Mouse (Mus musculus) midbrain, postnatal 0 days (tissue): ENCODE data around the gene Mroh2a. TPM values are rescaled to one million over a fixed set of nuclear protein-coding genes. Genes with fewer than 3 reads are reported as not detected.

ENCODE experiments used
- ATAC-seq: fragments of 200-750 bp; cut with Nextera tagmentation; 2 replicates; pipeline ENCODE4 v1.8.0; 2017; ENCODE audit warnings: moderate number of reproducible peaks, mild to moderate bottlenecking, moderate TSS enrichment, moderate library complexity; ENCODE audit not compliant: low FRiP score
- DNase-seq: peaks from one replicate; pipeline ENCODE4 v3.0.0-alpha.2; 2015; ENCODE audit warnings: low spot score
- H3K27ac ChIP-seq: fragments of 300-500 bp; sonication (generic); 2 replicates; pipeline ENCODE4 v1.5.1; 2014; ENCODE audit warnings: low read depth, mild to moderate bottlenecking, low read length, mixed read lengths
- H3K27me3 ChIP-seq: fragments of 300-500 bp; sonication (generic); 2 replicates; pipeline ENCODE4 v1.6.1; 2014; ENCODE audit warnings: low read length, control low read depth, mixed read lengths; ENCODE audit not compliant: insufficient read depth
- H3K36me3 ChIP-seq: fragments of 300-500 bp; sonication (generic); 2 replicates; pipeline ENCODE4 v1.6.1; 2014; ENCODE audit warnings: low read length, control low read depth, mixed read lengths; ENCODE audit not compliant: insufficient read depth
- H3K4me1 ChIP-seq: fragments of 300-500 bp; sonication (generic); 2 replicates; pipeline ENCODE4 v1.6.1; 2014; ENCODE audit warnings: mild to moderate bottlenecking, control low read depth, antibody characterized with exemption, low read length, mixed read lengths; ENCODE audit not compliant: insufficient read depth
- H3K4me2 ChIP-seq: fragments of 300-500 bp; sonication (generic); 2 replicates; pipeline ENCODE4 v1.6.1; 2014; ENCODE audit warnings: low read depth, mild to moderate bottlenecking, low read length, mixed read lengths; ENCODE audit not compliant: poor library complexity, severe bottlenecking
- H3K4me3 ChIP-seq: fragments of 300-500 bp; sonication (generic); 2 replicates; pipeline ENCODE4 v1.5.1; 2014; ENCODE audit warnings: low read depth, mild to moderate bottlenecking, low read length, moderate library complexity
- H3K9ac ChIP-seq: fragments of 300-500 bp; sonication (generic); replicated peaks from 2 replicates; pipeline ENCODE4 v1.6.1; 2014; ENCODE audit warnings: mild to moderate bottlenecking, low read length, moderate library complexity, mixed read lengths; ENCODE audit not compliant: poor library complexity, severe bottlenecking
- H3K9me3 ChIP-seq: fragments of 300-500 bp; sonication (generic); 2 replicates; pipeline ENCODE4 v1.6.1; 2016; ENCODE audit warnings: low read length, control low read depth
- CTCF ChIP-seq: IDR thresholded peaks from 2 replicates; pipeline ENCODE4 v1.5.1; 2016; ENCODE audit warnings: antibody characterized with exemption, mild to moderate bottlenecking
- WGBS: fragments of 180-500 bp; shearing (Covaris S2); extraction: QIAGEN DNeasy Blood & Tissue Kit; methylation state at CpG from one replicate; pipeline ENCODE4 v1.1.7; 2014; 5-methylcytosine and 5-hydroxymethylcytosine counted together
- polyA plus RNA-seq: library from polyadenylated mRNA; unstranded; fragments of >200 nt; fragmentation: Nextera tagmentation; extraction: Ambion mirVana; gene quantifications from 2 replicates; pipeline ENCODE4 v1.2.1, GENCODE M21; 2015
- total RNA-seq: library from RNA; depleted of rRNA; stranded (reverse); fragments of >200 nt; gene quantifications from 2 replicates; pipeline ENCODE4 v1.2.3, GENCODE M21; 2014

The Mroh2a gene
- total and polyA plus RNA-seq, 2 experiments from 2014 or later, result 0.56 TPM; not detected in 1

- Histone ChIP-seq H3K4me1 (no peaks in the 10 kb centered on the region), H3K27me3 (no peaks in the 10 kb centered on the region), H3K27ac (no peak overlapping the region), H3K4me2 (no peak overlapping the region), H3K36me3 (no peaks in the 10 kb centered on the region), H3K9me3 (peaks cover 51% of the 10 kb centered on the region), H3K4me3 (no peak overlapping the region), H3K9ac (no peak overlapping the region)
- no peak for TF ChIP-seq CTCF
- 59% methylated on average over 3 of the region's 3 CpGs for WGBS
- ATAC-seq (no peak), DNase-seq (no peak)
These were observed 55.5 kb downstream of the Mroh2a start for GRCm38 (mm10) chr1:88282301-88282700.

GRCm38 (mm10) chr1:88283376-88284227 is 56.8 kb downstream of the Mroh2a start:
- ATAC-seq (no peak), DNase-seq (no peak)
- H3K9ac ChIP-seq, result no peak overlapping the region
- WGBS, result 81% methylated on average over 15 of the region's 15 CpGs
- H3K36me3 ChIP-seq, result no peaks in the 10 kb centered on the region
- no peak for TF ChIP-seq CTCF
- no peak overlapping the region for H3K27ac ChIP-seq
- no peaks in the 10 kb centered on the region for H3K4me1 ChIP-seq
- no peak overlapping the region for H3K4me3 ChIP-seq
- no peak overlapping the region for H3K4me2 ChIP-seq
- H3K27me3 ChIP-seq, result no peaks in the 10 kb centered on the region
- H3K9me3 ChIP-seq, result peaks cover 64% of the 10 kb centered on the region

GRCm38 (mm10) chr1:88284228-88284945 is 57.6 kb downstream of the Mroh2a start:
- no peak for DNase-seq
- no peak for ATAC-seq
- Histone ChIP-seq H3K4me2 (no peak overlapping the region), H3K9me3 (peaks cover 72% of the 10 kb centered on the region), H3K9ac (no peak overlapping the region), H3K4me3 (no peak overlapping the region), H3K36me3 (no peaks in the 10 kb centered on the region), H3K27ac (no peak overlapping the region), H3K4me1 (no peaks in the 10 kb centered on the region), H3K27me3 (no peaks in the 10 kb centered on the region)
- 58% methylated on average over 10 of the region's 10 CpGs for WGBS
- TF ChIP-seq CTCF, result no peak

GRCm38 (mm10) chr1:88284946-88285320 is 58.1 kb downstream of the Mroh2a start:
- peak; percentile 58 for TF ChIP-seq CTCF
- Histone ChIP-seq H3K36me3 (no peaks in the 10 kb centered on the region), H3K9ac (no peak overlapping the region), H3K9me3 (peaks cover 78% of the 10 kb centered on the region), H3K4me1 (no peaks in the 10 kb centered on the region), H3K4me3 (no peak overlapping the region), H3K4me2 (no peak overlapping the region), H3K27me3 (no peaks in the 10 kb centered on the region), H3K27ac (no peak overlapping the region)
- ATAC-seq (no peak), DNase-seq (no peak)
- 62% methylated on average over 7 of the region's 7 CpGs for WGBS

- Histone ChIP-seq H3K36me3 (no peaks in the 10 kb centered on the region), H3K9me3 (peaks cover 84% of the 10 kb centered on the region), H3K4me1 (no peaks in the 10 kb centered on the region), H3K4me2 (no peak overlapping the region), H3K4me3 (no peak overlapping the region), H3K9ac (no peak overlapping the region), H3K27me3 (no peaks in the 10 kb centered on the region), H3K27ac (no peak overlapping the region)
- DNase-seq, result no peak
- TF ChIP-seq CTCF, result no peak
- 68% methylated on average over 5 of the region's 5 CpGs for WGBS
- no peak for ATAC-seq
These were observed 58.9 kb downstream of the Mroh2a start for GRCm38 (mm10) chr1:88285652-88286051.
